Mouse (Mus musculus) CH12.LX (cell line): ENCODE data around the gene Pcbp4.

Experiments
- BHLHE40 ChIP-seq: IDR thresholded peaks from 2 replicates; pipeline ENCODE4 v1.6.1; 2011; ENCODE audit warnings: mild to moderate bottlenecking, low read depth, low read length, improper control_type of control experiment
- POLR2A ChIP-seq: IDR thresholded peaks from 2 replicates; pipeline ENCODE4 v1.6.1; 2011; ENCODE audit warnings: low read depth, mild to moderate bottlenecking, improper control_type of control experiment, low read length
- ZKSCAN1 ChIP-seq: IDR thresholded peaks from 2 replicates; pipeline ENCODE4 v1.6.1; 2012; ENCODE audit warnings: low read depth, inconsistent platforms, low read length, improper control_type of control experiment, borderline replicate concordance

GRCm38 (mm10) chr9:106462430-106462800, 9.3 kb downstream of the Pcbp4 start:
- TF ChIP-seq POLR2A = no peak
- TF ChIP-seq BHLHE40 = no peak
- TF ChIP-seq ZKSCAN1 = no peak
